Mouse (Mus musculus) telencephalon, adult 2 months (tissue): ENCODE data around the gene Dst.

ENCODE experiments used
- DNase-seq: peaks from one replicate; pipeline ENCODE4 v3.0.0-alpha.2; 2011; ENCODE audit warnings: low read depth, low spot score

The Dst gene

DNA sequence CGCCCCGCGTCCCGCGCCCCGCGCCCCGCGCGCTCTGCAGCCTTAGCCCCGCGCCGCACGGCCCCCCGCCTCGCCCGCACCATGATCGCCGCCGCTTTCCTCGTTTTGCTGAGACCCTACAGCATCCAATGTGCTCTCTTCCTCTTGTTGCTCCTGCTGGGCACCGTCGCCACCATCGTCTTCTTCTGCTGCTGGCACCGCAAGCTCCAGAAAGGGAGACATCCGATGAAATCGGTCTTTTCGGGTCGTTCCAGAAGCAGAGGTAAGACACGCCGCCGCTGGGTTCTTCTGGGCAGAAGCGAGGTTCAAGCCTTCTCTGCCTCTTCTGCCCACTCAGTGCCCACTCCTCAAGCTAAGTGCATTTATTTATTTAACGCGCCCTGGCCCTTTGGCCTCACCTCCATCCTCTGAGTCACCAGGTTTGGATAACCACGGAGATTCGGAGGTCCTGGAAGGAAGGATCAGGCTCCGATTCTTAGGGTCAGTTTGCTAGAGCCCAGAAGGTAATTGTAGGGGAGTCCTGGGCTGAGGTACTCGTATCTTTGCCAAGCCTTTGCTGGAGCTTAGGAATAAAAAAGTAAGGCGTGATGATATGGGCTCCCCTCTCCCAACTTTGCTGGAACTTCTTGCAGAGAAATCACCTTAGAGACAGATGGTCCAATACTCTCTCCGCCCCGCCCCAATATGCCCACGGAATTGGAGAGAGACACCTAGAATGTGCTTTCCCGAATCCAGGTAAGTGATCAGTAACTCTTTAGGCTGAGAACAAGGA lies at the start of gene Dst:
TSS of gene Dst (plus strand) at position 35 of the 772 bp plus-strand sequence.
- no peak for DNase-seq

DNA sequence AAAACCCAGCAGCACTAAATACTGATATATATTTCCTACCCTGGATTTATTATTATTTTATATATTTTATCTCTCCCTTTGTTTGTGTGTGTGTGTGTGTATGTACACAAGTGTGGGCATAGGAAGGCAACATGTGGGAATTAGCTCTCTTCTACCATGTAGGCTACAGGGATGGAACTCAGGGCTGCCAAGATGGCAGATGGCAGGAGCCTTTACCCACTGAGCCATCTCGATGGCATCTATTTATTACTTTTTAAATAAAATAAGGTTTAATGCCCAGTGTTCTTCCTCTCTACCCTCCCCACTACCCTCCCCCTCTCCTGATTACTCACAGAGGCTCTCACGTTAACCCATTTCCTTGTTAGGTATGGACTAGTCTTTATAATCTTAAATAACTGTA lies 39.0 kb upstream of the Dst start:
- DNase-seq: no peak

- DNase-seq: no peak
These were observed 38.6 kb upstream of the Dst start for GRCm38 (mm10) chr1:33869437-33869836.

- no peak for DNase-seq
These were observed 34.5 kb upstream of the Dst start for GRCm38 (mm10) chr1:33873561-33873960.

- no peak for DNase-seq
These were observed 32.3 kb upstream of the Dst start for GRCm38 (mm10) chr1:33875691-33876090.

- DNase-seq: no peak
These were observed 31.6 kb upstream of the Dst start for GRCm38 (mm10) chr1:33876416-33876815.

DNA sequence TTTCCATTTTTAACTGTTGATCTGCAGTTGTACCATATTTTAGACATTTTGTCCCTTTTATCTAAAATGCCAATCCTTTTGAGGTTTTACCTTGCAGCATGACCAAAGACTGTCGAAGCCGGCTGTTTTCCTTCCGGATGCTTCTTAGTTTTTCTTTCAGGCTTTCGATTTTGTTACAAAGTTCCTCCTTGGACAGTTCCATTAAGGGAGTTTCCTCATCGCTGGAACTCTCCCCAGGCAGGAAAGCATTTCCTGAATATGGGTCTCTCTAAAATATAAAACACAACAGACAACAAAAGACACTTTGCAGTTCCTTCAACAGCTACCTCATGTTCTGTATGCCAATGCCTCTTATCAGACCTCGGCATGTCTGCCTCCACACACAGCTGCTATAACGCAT lies 29.9 kb upstream of the Dst start:
- DNase-seq: no peak

DNA sequence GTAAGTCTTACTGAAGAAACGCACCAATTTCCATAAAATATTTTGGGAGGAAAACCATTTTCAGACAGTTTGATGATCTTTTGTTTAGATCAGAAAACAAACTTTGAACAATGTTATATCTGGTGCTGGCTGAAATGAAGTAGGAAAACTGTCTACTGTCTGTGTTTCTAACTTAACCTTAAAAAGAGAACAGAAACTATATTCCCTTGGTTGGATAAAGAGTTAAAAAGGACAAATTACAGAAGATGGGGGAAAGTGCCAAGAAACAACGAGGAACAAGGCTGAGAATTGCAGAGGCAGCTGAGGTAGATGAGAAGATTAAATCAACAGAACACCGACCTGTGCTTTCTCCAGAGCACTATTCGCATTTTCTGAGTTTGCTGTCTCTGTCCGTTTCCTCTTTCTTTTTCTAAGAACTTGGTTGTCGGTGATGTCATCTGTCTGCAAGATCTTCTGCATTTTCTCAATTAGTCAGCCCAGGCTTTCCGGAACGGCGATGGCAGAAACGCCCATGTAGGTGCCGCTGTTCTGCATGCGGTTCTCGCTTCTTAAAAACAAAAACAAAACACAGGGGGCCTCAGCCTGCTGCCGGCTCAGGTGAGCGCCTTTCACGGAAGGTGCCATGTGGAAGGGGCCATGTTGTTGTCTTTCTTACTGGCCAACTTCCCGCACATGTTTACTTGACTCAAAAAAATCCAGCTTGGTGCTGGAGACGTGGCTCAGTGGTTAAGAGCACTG lies 24.8 kb upstream of the Dst start:
- no peak for DNase-seq

DNA sequence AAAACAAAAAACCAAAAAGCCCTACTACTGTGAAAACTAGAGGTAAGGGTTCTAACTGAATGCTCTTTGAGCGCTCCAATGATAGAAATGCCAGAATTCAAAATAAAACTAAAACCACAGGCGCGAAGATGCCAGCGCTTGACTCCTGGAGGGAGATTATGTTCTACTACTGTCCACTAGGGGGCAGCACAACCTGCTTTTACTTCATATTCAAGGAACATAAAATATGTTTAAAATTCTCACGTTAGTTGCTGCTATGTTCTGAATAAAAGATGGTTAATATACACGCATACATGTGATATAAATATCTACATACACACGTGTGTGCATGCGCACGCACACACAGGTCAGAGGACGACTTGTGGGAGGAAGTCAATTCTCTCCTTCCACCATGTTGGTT lies 15.2 kb upstream of the Dst start:
- no peak for DNase-seq

- DNase-seq: no peak
These were observed 11.9 kb upstream of the Dst start for GRCm38 (mm10) chr1:33896116-33896515.

- no peak for DNase-seq
These were observed 11.4 kb upstream of the Dst start for GRCm38 (mm10) chr1:33896666-33897065.

GRCm38 (mm10) chr1:33897426-33897825 lies 10.6 kb upstream of the Dst start:
- DNase-seq: no peak

- no peak for DNase-seq
These were observed 9.7 kb upstream of the Dst start for GRCm38 (mm10) chr1:33898373-33898772.

DNA sequence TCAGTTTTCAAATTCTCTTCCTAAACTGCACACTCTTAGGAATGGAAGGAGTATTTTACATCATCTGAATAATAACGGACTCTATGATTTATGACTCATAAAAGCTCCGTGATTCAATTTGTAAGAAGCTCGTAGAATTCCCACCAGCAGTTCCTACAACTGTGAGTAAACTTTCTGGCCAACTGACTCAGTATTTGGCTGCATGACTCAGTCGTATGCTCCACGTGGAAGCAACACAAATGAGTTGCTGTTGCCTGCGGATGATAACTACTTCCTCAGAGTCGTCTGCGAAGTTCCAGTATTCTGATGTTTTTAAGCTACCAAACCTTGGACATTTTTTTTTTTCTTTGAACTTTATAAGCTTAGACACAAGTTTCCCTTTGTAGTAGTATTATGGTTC lies 7.8 kb upstream of the Dst start:
- no peak for DNase-seq

GRCm38 (mm10) chr1:33903587-33903986 lies 4.4 kb upstream of the Dst start:
- no peak for DNase-seq

DNA sequence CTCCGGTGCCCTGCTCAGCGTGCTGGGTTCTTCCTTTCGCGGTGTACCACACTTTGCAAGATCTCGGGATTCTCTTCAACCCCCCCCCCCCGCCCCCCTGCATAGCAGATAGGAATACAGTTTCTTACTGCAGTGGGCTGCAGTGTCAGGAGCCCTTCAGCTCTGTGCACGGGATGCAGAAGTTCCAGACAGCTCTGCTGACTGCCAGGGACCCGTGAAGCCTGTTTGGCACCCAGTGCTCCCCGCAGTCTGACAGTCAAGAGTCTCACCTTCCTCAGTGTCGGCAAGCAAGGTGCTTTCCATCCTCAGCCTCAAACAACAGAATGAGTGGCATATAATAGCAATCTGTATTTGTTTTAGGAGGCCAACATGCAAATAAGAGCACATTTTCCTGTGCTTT lies 1.8 kb upstream of the Dst start:
- DNase-seq: no peak

DNA sequence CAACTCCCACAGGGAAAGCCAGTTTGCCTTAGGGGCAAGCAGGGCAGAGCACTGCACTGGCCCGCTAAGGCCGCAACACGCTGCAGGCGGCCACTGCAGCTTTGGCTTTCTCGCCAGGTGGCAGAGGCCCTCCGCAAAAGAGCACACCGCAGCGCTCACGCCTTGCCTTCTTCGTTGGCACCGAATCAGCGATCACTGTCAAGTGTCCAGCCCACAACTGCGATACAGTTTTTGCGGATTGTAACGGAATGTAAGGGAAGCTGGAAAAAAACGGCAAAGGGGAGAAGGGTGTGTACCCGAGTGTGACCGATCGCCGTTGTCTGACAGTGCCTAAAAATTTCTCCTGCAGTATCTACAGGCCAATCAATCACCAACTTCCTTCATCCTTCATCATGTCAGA lies 1.1 kb upstream of the Dst start:
- DNase-seq: no peak

DNA sequence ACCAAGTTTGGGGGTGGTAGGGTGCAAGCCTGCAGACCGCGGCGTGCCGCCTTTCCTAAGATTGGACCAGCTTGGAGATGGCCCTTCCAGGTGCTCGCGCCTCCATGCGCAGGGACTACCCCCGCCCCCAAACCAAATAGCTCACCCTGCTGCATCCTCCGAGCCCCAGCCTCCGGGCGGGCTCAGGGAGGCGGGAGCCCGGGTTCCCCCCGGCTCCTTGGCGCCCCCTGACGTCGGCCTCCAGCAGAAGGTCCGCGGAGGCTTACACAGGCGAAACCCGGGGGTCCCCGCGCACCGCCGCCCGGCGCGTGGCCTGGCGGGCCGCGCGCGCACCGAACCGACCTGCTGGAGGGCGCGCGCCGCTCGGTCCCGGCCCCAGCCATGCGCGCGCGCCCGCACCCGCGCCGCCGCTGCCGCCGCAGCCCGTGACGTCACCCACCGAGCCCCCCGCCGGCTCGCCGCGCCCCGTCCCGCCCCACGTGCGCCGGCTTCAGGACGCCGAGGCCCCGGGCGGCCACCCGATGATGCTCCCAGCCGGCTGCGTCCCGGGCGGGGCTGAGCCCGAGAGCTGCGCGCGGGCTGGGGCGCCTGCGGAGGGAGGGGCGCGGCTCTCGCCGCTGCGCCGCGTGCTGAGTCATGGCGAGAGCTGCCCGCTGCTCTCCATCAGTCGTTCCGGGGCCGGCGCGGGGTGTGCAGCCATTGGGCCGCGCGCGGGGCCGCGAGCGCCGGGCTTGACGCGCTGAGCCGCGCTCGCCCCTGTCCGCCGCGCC lies 419 bp upstream of the Dst start, which contains the start of gene Bend6:
TSS of gene Bend6 (minus strand) at position 396 of the 770 bp plus-strand sequence.
- no peak for DNase-seq

- no peak for DNase-seq
These were observed 3.6 kb downstream of the Dst start for GRCm38 (mm10) chr1:33911589-33911988.

DNA sequence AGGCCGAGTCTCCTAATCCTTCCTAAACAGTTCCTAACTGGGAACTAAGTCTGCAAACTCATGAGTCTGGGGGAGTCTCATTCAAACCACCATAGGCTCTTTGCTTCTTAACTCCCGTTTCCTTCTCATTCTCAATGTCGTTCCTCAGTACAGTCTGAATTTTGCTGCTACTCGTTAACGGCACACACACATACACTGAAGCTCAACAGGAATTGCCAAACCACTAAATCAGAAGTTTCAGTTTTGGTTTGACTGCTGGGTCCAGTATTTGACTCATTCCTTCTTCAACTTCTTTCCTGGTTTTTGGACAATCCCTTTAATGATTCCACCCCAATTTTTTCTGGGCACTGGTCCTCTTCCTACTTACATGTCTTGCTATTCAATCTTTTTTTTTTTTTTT lies 8.5 kb downstream of the Dst start:
- no peak for DNase-seq

DNA sequence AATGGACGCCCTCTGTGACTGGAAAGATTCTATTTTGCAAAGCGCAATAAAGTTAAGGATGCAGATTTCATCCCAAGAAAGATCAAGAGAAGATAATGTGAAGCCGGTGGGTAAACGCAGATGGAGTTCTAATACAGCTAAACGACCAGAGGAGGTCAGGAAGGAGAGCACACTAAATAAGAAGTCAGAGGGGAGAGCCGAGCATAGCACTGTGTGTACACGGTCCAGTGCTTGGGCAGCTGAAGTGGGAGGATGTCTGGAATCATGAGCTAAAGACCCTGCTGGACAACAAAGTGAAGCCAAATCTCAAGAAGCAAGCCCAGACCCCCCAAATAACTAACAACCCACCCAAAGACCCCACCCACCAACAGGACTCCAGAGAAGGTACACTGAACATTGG lies 14.9 kb downstream of the Dst start:
- no peak for DNase-seq

DNA sequence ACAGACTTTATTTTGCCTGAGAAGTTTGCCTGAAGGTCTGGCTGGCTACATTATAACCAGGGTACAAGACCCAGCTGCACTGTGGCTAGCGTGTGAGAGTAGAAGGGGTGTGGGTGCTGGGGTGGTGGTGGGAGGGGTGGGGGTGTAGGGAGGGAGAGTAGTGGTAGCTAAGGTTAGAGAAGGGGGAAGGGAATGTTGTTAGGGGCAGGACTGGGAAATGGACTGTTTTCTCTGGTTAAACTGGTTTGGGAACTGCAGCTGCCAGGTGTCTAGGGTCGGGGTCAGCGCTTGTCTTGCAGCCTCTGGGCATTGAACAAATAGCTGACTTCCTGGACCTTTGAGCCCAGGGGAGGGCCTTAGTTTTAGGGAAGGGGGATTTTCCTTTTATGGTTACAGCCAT lies 17.3 kb downstream of the Dst start:
- no peak for DNase-seq
